Mouse (Mus musculus): ENCODE measurements around the gene Gm1673.

Gene Gm1673

DNA sequence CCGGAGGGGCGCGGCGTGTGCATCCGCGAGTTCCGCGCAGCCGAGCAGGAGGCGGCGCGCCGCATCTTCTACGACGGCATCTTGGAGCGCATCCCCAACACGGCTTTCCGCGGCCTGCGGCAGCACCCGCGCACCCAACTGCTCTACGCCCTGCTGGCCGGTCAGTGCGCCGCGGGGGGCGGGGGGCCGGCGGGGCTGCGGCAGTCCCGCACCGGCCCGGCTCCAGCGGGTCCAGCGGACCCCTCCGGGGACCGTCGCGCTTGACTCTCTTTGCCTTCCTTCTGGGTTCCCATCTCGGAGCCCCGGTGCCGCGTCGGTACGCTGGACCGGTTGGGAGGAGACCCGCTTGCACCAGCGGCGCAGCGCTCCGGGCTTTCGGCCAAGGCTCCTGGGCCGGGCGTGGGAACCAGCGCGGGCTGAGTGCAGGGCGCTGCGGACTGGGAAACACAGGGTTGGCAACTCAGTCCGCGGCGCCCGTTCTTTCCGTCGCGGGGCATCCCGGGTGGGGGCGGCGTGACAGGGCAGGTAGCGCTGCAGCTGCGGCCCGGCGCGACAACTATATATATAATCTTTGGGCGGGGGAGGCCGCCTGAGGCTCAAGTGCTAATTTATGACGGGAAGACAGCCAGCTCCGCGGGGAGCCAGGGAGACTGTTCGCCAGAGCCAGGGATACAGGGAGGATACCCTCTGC, 14.0 kb downstream of the Gm1673 start:
- no peak for DNase-seq (ENCODE audit: low read depth in 2 of 2, low spot score in 2 of 2)

DNA sequence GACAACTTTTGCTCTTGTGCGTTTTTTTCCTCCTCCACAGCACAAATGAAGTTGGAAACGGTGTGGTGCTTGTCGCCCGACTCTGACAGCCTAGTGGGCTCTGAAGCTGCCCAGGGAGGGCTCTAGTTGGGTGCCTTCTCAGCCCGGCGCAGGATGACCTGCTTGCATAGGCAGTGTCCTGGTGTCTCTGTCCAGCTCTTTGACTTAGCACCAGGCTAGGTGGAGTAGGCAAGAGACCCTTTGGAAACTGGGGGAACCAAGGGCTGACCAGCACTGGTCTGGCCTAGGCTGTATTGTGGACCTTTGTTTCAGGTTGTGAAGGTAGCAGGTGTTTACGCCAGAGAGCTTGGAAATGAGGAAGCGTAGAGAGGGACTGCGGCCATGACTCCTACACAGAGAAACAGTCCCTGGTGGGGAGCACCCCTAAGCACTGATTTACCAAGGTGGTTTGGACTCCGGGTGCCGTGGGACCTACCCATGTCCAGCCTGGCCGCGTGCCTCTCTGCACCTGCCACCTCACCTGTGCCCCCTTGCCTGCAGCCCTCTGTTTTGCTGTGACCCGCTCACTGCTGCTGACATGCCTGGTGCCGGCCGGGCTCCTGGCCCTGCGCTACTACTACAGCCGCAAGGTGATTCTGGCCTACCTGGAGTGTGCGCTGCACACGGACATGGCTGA, 14.7 kb downstream of the Gm1673 start:
- no peak for DNase-seq (ENCODE audit: low read depth in 2 of 2, low spot score in 2 of 2)

DNA sequence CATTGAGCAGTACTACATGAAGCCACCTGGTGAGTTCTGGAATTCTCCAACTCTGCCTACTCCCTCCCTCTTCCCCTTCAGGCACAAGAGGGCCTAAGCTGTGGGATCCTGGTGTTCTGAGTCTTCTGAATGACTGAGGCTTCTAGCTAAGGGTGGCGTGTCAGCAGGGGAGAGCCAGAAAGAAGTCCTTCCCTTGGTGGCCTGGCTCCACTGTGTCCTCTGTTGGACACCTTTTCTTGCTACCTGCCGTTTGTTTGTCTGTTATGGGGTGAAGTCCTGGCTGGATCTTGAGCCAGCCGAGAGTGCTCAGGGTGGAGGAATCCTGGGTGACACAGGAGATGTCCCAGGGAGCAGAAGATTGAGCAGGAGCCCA, 15.3 kb downstream of the Gm1673 start:
- DNase-seq (ENCODE audit: low read depth in 2 of 2, low spot score in 2 of 2) = no peak

DNA sequence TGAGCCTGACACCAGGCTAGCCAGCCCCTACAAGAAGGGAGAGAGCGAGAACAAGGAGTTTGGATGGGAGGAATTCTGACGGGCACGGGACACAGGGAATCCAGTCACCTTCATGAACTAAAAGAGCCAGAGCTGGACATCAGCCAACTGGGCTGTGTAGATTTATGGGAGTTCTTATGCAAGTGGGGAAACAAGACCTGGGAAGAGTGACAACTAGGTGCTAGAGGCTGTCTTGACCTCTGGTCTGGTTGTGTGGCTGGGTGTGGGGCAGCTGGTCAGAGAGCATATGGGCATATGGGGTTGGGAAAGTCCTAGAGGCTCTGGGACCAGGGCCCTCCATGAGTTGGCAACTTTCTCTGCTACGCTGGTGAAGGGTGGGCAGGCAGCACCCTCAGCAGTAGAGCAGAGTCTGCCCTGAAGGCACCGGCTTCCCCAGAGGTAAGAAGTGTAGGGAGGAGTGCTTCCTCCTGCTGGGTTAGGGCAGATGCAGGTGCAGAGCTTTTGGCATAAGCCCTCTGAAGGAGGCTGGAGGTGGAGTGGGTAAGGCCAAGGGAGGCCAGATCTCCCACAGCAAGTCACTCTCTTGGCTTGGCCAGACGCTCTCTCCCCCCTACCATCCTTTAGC, 16.3 kb downstream of the Gm1673 start:
- DNase-seq (ENCODE audit: low read depth in 2 of 2, low spot score in 2 of 2) = no peak

DNA sequence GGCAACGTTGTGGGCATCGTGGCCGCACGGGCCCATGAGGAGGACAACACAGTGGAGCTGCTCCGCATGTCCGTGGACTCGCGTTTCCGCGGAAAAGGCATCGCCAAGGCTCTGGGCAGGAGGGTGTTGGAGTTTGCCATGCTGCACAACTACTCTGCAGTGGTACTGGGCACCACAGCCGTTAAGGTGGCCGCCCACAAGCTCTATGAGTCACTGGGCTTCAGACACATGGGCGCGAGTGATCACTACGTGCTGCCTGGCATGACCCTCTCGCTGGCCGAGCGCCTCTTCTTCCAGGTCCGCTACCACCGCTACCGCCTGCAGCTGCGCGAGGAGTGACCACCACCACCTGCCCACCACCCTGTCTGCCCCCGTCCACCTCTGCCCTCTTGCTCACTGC, 17.6 kb downstream of the Gm1673 start:
- DNase-seq (ENCODE audit: low read depth in 2 of 2, low spot score in 2 of 2) = no peak

DNA sequence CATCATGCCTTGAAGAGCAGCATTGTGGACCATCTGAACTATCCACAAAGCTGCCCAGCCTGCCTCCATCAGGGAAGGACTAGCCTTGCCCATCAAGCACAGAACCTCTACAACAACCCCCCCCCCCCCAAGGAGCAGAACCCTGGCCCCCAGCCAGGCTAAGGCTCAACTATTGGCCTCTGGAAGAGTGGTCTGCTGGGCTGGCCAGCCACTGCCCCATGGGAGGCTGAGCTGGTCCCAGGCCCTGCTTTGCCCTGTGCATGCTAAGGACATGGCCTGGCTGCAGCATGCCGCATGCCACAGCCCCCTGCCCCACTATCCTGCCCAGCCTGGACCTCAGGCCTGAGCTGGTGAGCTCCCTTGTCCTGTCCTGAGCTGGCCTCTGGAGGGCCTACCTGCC, 18.2 kb downstream of the Gm1673 start:
- no peak for DNase-seq (ENCODE audit: low read depth in 2 of 2, low spot score in 2 of 2)

DNA sequence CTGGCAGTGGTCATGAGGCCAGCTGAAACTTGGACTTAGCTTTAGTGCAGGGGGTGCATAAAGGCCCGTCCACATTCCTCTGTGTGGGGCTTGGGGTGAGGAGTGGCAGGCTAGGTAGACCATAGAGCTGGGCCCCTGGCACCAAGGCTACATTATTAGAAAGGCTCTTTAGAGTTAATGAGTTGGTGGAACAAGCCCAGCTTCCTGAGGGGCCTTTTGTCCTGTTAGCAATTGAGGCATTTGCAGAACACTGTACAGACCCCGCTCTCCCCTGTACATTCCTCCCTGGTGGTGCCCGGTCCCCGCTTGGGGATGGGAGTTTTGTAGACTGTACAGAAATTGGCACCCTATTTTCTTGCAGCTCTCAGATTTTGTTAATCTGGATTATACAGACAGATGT, 19.4 kb downstream of the Gm1673 start:
- DNase-seq (ENCODE audit: low read depth in 2 of 2, low spot score in 2 of 2) = no peak

DNA sequence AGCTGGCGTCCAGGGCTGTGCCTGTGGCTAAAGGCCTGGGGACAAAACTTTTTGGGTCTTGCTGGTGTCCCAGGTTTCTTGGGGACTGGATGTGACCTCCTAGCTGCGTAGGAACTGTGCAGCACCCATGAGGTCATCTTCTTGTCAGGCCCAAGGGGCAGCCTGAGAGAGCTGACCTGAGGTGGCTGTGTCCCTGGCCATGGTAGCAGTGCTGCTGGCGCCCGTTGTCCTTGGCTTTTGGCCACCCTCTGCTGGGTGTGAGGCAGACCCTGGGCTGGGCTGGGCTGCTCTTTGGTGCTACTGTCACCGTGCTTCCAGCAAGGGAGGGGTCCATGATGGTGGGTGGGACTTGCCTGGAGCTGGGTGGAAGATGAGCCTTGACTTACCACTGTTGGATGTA, 21.4 kb downstream of the Gm1673 start:
- no peak for DNase-seq (ENCODE audit: low read depth in 2 of 2, low spot score in 2 of 2)

DNA sequence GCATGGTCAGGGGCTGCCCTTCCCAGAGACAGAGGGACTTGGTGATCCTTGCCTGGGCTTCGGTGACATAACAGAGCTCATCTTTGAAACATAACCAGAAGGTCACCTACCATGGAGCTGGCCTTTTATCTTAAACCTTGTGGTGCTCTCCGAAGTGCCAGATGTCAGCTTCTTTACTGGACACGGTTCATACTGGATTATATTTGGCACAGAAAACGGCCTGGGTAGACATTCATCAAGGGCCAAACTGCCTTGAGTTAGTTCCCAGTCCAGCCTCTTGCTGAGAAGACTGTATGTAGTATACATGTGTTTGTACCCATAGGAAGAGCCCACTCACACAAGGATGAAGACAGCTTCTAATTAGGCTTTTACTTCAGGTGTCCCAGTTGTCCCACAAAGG, 23.6 kb downstream of the Gm1673 start:
- DNase-seq (ENCODE audit: low read depth in 2 of 2, low spot score in 2 of 2) = no peak

DNA sequence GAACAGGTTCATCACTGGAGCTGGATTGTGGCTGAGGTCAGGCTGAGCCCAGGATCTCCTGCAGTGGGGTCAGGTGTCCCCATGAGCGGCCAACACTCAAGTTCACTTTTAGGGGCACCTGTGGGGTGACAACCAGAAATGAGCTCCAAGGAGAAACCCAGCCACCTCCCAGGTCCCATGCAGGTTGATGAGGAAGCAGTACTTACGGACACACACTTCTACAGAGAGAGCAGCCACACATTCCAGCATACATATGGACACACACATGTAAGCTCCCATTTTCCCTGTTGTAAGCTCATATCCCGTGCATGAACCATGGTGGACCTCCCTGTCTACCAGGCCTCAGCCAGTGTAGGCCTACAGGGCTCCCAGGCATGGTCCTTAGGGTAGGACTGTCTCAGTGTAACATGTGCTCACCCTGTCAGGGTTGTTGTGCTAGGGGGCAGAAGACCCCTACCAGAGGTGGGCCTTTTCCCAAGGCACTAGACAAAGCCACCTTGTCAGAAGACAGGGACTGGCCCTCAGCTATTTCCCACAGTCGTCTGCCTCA, 24.2 kb downstream of the Gm1673 start:
- DNase-seq (ENCODE audit: low read depth in 2 of 2, low spot score in 2 of 2) = no peak

DNA sequence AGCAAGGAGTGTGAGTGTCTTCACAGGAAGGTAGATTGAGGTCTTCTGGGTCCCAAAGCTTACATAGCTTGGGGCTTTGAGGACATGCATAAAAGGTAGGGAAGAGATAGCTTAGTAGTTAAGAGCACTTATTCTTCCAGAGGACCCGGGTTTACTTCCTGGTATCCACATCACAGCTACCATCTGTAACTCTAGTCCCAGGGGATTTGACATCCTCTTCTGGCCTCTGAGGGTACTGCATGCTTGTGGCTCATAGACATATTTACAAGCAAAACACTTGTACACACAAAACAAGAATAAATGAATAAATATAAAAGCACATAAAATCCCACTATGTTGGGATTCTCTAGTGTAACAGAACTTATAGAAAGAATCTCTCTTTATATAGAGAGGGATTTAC, 31.4 kb downstream of the Gm1673 start:
- DNase-seq (ENCODE audit: low read depth in 2 of 2, low spot score in 2 of 2) = no peak

DNA sequence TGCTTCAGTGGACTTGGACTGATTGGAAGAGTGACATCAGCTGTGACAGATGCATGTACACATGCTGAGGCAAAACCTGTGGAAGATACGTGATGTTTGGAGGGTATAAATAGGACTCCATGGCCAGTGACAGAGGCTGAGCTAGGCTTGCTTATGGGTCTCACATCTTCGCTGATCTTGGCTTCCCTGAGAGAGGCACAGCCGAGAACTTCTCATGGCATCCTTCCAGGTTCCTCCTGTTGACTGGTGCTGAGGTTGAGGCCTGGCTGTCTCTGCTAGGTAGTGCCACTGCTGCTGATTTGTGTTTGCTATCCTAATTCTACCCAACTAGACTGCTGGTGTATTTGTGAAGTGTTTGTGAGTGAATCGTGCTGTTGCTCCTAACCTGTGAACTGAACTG, 35.7 kb downstream of the Gm1673 start:
- DNase-seq (ENCODE audit: low read depth in 2 of 2, low spot score in 2 of 2) = no peak

DNA sequence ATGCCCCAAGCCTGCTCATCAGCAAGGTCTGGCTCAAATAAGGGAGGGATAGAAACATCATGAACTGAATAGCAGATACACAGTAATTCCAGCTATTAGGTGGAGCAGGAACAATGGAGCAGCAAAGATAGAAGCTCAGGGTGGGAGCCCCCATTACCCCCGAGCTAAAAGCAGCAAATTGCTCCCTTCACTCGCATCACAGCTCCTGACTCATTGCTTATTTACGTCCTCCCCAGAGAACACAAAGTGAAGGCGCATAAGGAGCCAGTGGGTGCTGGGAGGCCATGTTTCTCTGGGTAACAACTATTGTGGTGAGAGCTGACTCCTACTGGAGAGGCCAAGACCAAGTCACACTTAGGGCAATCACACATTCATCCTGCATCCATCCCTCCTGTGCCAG, 46.9 kb downstream of the Gm1673 start:
- DNase-seq (ENCODE audit: low read depth in 2 of 2, low spot score in 2 of 2) = no peak

DNA sequence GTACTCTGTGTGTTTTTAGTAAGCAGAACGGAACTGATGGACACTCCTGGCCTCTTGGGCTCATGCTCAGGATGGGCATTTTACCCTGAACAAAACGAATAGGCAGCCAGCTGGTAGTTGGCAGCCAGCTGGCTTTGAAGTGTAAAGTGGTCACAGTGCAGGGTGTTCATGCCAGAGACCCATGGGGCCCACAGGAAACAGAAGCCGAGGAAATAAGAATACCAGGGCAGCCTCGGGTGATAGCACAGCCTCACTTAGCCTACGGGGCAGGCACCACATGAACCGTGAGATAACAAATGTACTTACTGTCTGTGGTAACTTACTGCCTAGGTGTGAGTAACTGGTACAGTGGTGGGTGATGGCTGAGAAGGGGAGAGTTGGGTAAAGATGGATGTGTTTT, 47.8 kb downstream of the Gm1673 start:
- DNase-seq (ENCODE audit: low read depth in 2 of 2, low spot score in 2 of 2) = no peak

DNA sequence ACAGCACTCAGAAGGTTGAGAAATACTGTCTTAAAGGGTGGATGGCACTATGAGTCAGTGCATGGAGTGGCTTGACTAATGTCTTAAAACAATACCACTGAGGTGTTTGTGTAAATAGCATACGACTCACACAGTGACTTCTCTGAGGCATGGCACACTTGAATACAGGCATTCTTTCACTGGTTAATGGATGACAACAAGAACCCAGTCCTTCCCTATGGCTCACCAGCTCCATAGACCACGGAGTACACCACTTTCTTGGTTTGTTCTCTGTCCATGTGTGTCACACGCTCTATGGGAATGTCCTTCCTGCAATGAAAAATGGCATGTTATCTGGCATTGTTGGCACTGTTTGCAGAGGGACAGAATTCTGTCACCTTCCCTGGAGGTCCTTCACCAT, 49.3 kb downstream of the Gm1673 start:
- DNase-seq (ENCODE audit: low read depth in 2 of 2, low spot score in 2 of 2) = no peak

All from CD8-positive naive resting alpha-beta T cell, adult 2 months (primary cell).